Mouse (Mus musculus) myocyte (in vitro differentiated cells): Measurements from ENCODE around the gene Gm28053. TPM values are rescaled to one million over a fixed set of nuclear protein-coding genes. Genes with fewer than 3 reads are reported as not detected.

Experiments
- H3K27me3 ChIP-seq: one replicate; pipeline ENCODE4 v1.6.1; 2011; ENCODE audit not compliant: control insufficient read depth, insufficient read depth, insufficient read length
- H3K36me3 ChIP-seq: one replicate; pipeline ENCODE4 v1.6.1; 2011; ENCODE audit not compliant: control insufficient read depth, insufficient read depth
- H3K4me2 ChIP-seq: one replicate; pipeline ENCODE4 v1.6.1; 2011; ENCODE audit warnings: low read depth, control low read depth
- H3K4me3 ChIP-seq: one replicate; pipeline ENCODE4 v1.5.1; 2011; ENCODE audit warnings: mild to moderate bottlenecking, control low read depth, moderate library complexity
- H3K79me2 ChIP-seq: one replicate; pipeline ENCODE4 v1.6.1; 2011; ENCODE audit not compliant: control insufficient read depth, insufficient read depth
- H3ac ChIP-seq: one replicate; pipeline ENCODE4 v1.6.1; 2011; ENCODE audit not compliant: control insufficient read depth, insufficient read length
- CEBPB ChIP-seq: IDR thresholded peaks from 2 replicates; pipeline ENCODE4 v1.6.1; 2011; ENCODE audit warnings: mild to moderate bottlenecking, moderate library complexity; ENCODE audit not compliant: poor library complexity, insufficient read depth, severe bottlenecking
- E2F4 ChIP-seq: IDR thresholded peaks from one replicate; pipeline ENCODE4 v1.6.1; 2011; ENCODE audit warnings: mild to moderate bottlenecking, control low read depth, moderate library complexity; ENCODE audit not compliant: insufficient read depth
- MAX ChIP-seq: IDR thresholded peaks from one replicate; pipeline ENCODE4 v1.6.1; 2011; ENCODE audit warnings: low read depth, mild to moderate bottlenecking, control low read depth
- MYOD1 ChIP-seq, 3 experiments: IDR thresholded peaks; one replicate each; pipeline ENCODE4 v1.6.1; 2011; ENCODE audit warnings: control low read depth in 2 of 3, low read depth in 2 of 3, mild to moderate bottlenecking in 2 of 3, moderate library complexity in 1 of 3; ENCODE audit not compliant: insufficient read length in 2 of 3, control insufficient read depth in 1 of 3
- MYOG ChIP-seq, 3 experiments: IDR thresholded peaks; one replicate each; pipeline ENCODE4 v1.6.1; 2011; ENCODE audit warnings: control low read depth in 2 of 3, low read depth in 2 of 3, mild to moderate bottlenecking in 2 of 3; ENCODE audit not compliant: insufficient read length in 2 of 3, control insufficient read depth in 1 of 3, insufficient read depth in 1 of 3
- POLR2A ChIP-seq: IDR thresholded peaks from one replicate; pipeline ENCODE4 v1.6.1; 2011; ENCODE audit warnings: low read depth, mild to moderate bottlenecking, control low read depth, moderate library complexity; ENCODE audit not compliant: insufficient read length
- POLR2AphosphoS2 ChIP-seq: IDR thresholded peaks from one replicate; pipeline ENCODE4 v1.6.1; 2011; ENCODE audit warnings: low read depth, control low read depth; ENCODE audit not compliant: insufficient read length
- REST ChIP-seq: IDR thresholded peaks from one replicate; pipeline ENCODE4 v1.6.1; 2011; ENCODE audit warnings: mild to moderate bottlenecking, control low read depth, moderate library complexity; ENCODE audit not compliant: insufficient read depth, insufficient read length
- SRF ChIP-seq: IDR thresholded peaks from one replicate; pipeline ENCODE4 v1.6.1; 2011; ENCODE audit warnings: low read depth; ENCODE audit not compliant: control insufficient read depth, insufficient read length
- TCF12 ChIP-seq: IDR thresholded peaks from one replicate; pipeline ENCODE4 v1.6.1; 2011; ENCODE audit warnings: mild to moderate bottlenecking, control low read depth; ENCODE audit not compliant: poor library complexity, insufficient read depth, severe bottlenecking
- TCF3 ChIP-seq: IDR thresholded peaks from one replicate; pipeline ENCODE4 v1.6.1; 2011; ENCODE audit warnings: low read depth, control low read depth; ENCODE audit not compliant: insufficient read length
- USF1 ChIP-seq: IDR thresholded peaks from one replicate; pipeline ENCODE4 v1.6.1; 2011; ENCODE audit warnings: low read depth, mild to moderate bottlenecking, control low read depth, moderate library complexity
- polyA plus RNA-seq: library from polyadenylated mRNA; unstranded; fragments of >200 nt; fragmentation: generic; extraction: Trizol; gene quantifications from one replicate; pipeline ENCODE4 v1.2.1, GENCODE M21; 2012; ENCODE audit warnings: missing spikeins

Gene Gm28053
- polyA plus RNA-seq, 1 experiment: not detected

DNA sequence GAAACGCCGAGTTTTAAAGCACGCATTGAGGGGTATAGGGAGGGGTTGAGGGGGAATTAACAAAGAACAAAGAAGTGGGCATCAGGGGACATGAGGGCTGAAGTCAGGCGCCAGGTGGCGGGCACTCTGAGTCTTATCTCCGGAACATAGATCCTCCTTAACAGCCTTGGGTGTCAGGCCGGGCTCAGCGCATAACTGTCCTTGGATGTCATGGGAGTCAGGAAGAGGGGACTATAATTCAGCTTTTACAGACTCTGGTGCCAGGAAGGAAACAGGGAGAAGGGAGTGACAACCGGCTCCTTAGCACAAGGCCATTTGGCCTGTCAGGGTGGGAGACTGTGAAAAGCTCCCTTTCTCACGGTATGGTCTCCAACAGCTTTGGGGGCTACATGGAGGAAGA is 46.1 kb downstream of the Gm28053 start:
- Histone ChIP-seq H3K36me3 (no peaks in the 10 kb centered on the region), H3K4me3 (no peak overlapping the region), H3K79me2 (no peaks in the 10 kb centered on the region), H3ac (no peak overlapping the region), H3K27me3 (no peaks in the 10 kb centered on the region), H3K4me2 (no peak overlapping the region)
- TF ChIP-seq REST (no peak), SRF (no peak), MYOD1 (IDR thresholded peaks at IDR 0.05; ENCODE audit: control insufficient read depth in 1 of 3, insufficient read length in 2 of 3, low read depth in 2 of 3) (no peak), TCF12 (no peak), E2F4 (no peak), TCF3 (no peak), CEBPB (no peak), POLR2A (no peak), MYOG (IDR thresholded peaks at IDR 0.05; ENCODE audit: control insufficient read depth in 1 of 3, insufficient read depth in 1 of 3, insufficient read length in 2 of 3, low read depth in 2 of 3) (no peak), POLR2AphosphoS2 (no peak), USF1 (no peak), MAX (no peak)

DNA sequence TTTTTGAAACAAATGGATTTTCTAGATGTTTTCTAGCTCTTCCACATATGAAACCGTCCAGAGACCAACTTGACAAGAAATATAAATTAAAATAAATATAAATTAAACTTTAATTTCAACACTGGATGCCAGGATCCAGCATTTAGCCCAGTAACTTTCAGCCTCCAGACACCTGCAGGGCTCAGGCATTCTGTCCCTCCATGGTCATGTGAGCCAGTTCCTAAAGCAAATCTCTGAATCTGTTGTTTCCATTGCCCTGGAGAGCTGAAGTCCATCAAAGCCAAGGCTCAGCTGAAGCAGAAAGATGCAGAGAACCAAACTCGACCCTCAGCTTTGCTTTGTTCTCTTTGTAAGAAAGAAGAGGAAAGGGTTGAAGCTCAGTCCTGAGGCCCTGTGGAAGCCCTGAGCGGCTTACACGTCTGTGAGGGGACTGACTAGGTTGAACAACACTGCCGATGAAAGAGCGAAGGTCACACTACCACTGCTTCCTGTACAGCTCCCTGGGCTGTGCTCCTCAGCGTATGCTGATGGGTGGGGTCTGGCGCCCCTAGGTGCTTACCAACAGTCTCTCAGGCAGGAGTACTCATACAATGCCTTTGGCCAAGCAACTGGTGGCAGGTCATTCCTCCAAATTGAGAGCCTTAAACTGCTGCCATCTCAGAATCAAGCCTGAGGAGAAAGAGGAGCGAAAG is 49.9 kb downstream of the Gm28053 start:
- no peaks in the 10 kb centered on the region for H3K27me3 ChIP-seq
- TF ChIP-seq TCF12 (no peak), SRF (no peak), MYOG (IDR thresholded peaks at IDR 0.05; ENCODE audit: control insufficient read depth in 1 of 3, insufficient read depth in 1 of 3, insufficient read length in 2 of 3, low read depth in 2 of 3) (no peak), USF1 (no peak), MAX (no peak), REST (no peak), TCF3 (no peak), POLR2A (no peak), CEBPB (no peak), E2F4 (no peak), MYOD1 (IDR thresholded peaks at IDR 0.05; ENCODE audit: control insufficient read depth in 1 of 3, insufficient read length in 2 of 3, low read depth in 2 of 3) (no peak), POLR2AphosphoS2 (no peak)
- no peak overlapping the region for H3ac ChIP-seq
- no peak overlapping the region for H3K4me3 ChIP-seq
- H3K79me2 ChIP-seq: no peaks in the 10 kb centered on the region
- no peak overlapping the region for H3K4me2 ChIP-seq
- H3K36me3 ChIP-seq: no peaks in the 10 kb centered on the region

DNA sequence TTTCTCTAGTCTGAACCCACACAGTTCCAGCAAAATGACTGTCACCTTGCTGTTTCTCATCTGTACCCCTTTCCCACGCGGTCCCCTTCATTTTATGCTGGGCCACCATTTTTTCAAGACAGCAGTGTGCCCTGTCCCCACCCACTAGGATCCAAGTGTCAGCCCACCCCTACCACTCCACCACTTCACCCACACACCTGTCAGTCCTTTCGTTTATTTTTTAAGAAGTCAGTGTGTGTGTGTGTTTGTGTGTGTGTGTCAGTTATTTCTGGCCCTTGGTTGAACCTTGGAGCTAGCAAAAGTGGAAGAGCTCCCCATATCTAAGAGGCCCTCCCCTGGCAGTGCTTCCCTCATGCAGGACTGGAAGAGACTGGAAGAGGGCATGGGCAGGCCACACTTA is 50.5 kb downstream of the Gm28053 start:
- no peaks in the 10 kb centered on the region for H3K36me3 ChIP-seq
- H3K27me3 ChIP-seq: no peaks in the 10 kb centered on the region
- H3K4me3 ChIP-seq: no peak overlapping the region
- no peak for TF ChIP-seq USF1
- TF ChIP-seq MYOG (IDR thresholded peaks at IDR 0.05; ENCODE audit: control insufficient read depth in 1 of 3, insufficient read depth in 1 of 3, insufficient read length in 2 of 3, low read depth in 2 of 3): no peak
- TF ChIP-seq MAX: no peak
- TF ChIP-seq CEBPB: no peak
- no peak for TF ChIP-seq SRF
- no peak overlapping the region for H3ac ChIP-seq
- H3K79me2 ChIP-seq: no peaks in the 10 kb centered on the region
- no peak overlapping the region for H3K4me2 ChIP-seq

DNA sequence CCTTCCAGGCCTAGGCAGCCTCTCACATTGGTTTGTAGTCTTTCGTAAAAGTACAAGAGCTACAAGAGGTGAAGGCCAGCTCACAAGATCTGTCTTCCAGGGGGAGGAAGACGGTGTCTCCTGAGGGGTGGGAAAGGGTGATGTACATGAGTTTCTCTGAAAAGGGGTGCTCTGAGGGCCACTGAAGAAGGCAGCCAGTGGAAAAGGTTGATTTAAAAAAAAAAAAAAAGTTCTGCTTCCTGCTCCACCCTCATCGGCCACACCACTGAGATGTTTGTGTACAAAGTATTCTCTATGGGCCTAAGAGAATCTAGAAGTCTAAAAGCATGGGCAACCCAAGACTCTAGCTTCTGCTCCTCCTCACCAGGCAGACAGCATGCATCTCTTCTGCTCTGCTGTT is 52.3 kb downstream of the Gm28053 start, which contains the start of gene Gimap3:
TSS of gene Gimap3 (minus strand) at position 156 of the 400 bp plus-strand sequence.
- Histone ChIP-seq H3ac (no peak within 1 kb of the TSS), H3K4me2 (no peak within 1 kb of the TSS), H3K36me3 (no peaks in the 10 kb centered on the region), H3K4me3 (no peak within 1 kb of the TSS), H3K27me3 (no peaks in the 10 kb centered on the region), H3K79me2 (no peaks in the 10 kb centered on the region)
- no peak for TF ChIP-seq CEBPB
- TF ChIP-seq TCF12: no peak
- no peak for TF ChIP-seq TCF3
- TF ChIP-seq MYOD1 (IDR thresholded peaks at IDR 0.05; ENCODE audit: control insufficient read depth in 1 of 3, insufficient read length in 2 of 3, low read depth in 2 of 3): no peak
- no peak for TF ChIP-seq E2F4
- TF ChIP-seq USF1: no peak
- TF ChIP-seq MAX: no peak
- TF ChIP-seq MYOG (IDR thresholded peaks at IDR 0.05; ENCODE audit: control insufficient read depth in 1 of 3, insufficient read depth in 1 of 3, insufficient read length in 2 of 3, low read depth in 2 of 3): no peak
- no peak for TF ChIP-seq REST
- no peak for TF ChIP-seq POLR2AphosphoS2
- no peak for TF ChIP-seq SRF
- TF ChIP-seq POLR2A: no peak

DNA sequence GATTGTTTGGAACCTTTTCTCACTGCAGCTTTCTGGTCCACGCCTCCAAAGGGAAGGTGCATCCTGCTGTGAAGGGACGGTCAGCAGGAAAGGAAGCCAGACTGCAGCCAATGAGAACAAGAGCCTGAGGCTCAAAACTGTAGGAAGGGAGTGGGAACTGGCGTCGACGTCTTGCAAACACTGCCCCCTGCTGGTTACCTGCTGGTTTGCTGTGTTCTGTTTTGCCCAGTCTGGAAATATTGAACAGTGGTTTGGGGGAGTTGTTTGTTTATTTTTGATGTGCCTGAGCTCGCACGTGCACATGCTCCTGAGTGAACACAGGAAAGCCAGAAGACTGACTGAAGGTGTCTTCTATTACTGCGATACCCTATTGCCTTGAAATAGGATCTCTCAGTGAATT is 53.6 kb downstream of the Gm28053 start:
- H3K4me3 ChIP-seq: no peak overlapping the region
- TF ChIP-seq E2F4: no peak
- TF ChIP-seq POLR2A: no peak
- TF ChIP-seq MAX: no peak
- H3K27me3 ChIP-seq: no peaks in the 10 kb centered on the region
- no peak overlapping the region for H3K4me2 ChIP-seq
- no peaks in the 10 kb centered on the region for H3K79me2 ChIP-seq
- H3K36me3 ChIP-seq: no peaks in the 10 kb centered on the region
- no peak overlapping the region for H3ac ChIP-seq
